Mouse (Mus musculus): Measurements from ENCODE around the gene S100a10.
"Not testable (repeated sequence)": the region's sequence is repeated elsewhere in the genome, so short reads cannot be mapped to it uniquely, and the experiment has no call there.

Gene S100a10

GRCm38 (mm10) chr3:93554981-93555877 lies at the start of gene S100a10:
Gene S100a10, plus strand, starts transcription at chr3:93555080.
- DNase-seq (ENCODE audit: low read depth, low spot score), result peak; percentile 66

DNA sequence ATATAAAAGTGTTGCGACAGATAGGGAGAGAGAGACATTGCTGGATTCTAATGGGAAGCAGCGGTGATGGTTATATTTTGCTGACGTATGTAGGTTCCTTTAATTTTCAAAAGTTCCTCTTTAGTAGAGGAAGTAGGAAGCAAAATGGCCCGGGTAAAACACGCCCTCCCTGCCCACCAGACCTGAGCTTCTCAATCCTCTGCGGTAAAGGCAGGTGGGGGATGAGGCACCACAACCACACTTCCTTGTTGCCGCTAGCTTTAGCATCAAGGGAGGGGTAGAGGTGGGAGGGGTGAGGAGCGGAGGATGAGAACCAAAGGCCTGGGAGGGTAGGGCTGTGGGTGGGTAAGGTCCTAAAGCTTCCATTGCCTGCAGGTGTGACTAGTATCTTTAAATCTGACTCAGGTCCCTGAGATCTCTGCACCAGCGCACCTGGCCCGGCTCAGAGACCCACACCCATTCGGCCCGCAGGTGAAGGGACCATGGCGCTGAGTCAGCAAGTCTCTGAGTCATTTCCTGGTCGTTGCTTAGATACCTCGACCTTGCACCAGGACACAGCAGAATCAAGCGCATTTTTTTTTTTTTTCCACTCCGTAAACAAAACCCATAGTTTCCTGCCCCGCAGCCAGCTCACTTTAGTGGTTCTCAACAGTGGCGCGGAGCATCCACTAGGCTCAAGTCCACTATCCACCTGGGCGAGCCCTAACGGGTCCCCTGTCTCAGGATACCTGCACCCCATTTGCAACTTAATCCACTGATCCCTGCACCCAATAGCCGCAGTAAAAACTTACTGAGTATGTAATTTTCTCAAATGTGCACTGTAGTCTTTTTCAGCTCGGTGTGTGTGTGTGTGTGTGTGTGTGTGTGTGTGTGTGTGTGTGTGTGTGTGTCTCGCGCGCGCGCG lies 48.7 kb upstream of the S100a10 start:
- peak; percentile 31 for DNase-seq (ENCODE audit: low read depth, low spot score)

GRCm38 (mm10) chr3:93506881-93507325 lies 48.0 kb upstream of the S100a10 start:
- no peak for DNase-seq (ENCODE audit: low read depth, low spot score)

DNA sequence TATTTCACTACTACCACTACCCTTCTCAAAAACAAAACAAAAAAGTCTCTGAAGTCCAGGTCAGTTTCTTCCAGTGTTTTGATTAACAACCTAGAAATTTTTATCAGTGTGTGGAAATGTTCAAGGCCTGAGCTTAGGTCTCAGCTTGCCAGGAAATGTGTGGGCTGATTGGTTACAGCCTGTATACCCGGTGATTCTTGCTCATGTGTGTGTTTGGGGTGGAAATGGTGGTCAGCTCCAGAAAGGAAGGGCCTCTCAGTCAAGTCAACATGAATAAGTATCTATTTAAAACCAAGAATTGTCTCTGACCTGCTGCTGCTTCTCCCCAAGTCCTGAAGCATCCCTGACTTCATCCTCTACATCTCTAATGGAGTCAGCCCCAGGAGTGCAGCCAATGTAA lies 45.6 kb upstream of the S100a10 start:
- no peak for DNase-seq (ENCODE audit: low read depth, low spot score)

DNA sequence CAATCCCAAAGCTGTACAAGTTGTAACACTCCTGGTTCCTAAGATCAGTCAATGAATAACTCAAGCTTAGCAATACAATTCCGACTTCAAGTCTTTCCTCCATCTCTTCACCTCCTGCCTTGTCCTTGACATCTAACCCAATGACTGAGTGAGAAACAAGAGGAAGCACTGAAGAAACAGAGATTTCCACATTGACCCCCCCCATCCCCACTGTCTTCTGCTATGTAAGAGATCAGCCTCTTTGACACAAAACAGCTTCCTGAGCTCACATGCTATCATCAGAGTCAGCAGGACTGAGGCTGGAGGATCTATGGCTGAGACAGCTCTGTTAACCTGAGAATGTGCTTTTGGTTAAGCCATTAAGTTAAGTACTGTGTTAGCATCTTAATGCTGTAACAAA lies 43.8 kb upstream of the S100a10 start:
- no peak for DNase-seq (ENCODE audit: low read depth, low spot score)

- DNase-seq (ENCODE audit: low read depth, low spot score), result no peak
Observed at GRCm38 (mm10) chr3:93511801-93512200, 43.1 kb upstream of the S100a10 start.

DNA sequence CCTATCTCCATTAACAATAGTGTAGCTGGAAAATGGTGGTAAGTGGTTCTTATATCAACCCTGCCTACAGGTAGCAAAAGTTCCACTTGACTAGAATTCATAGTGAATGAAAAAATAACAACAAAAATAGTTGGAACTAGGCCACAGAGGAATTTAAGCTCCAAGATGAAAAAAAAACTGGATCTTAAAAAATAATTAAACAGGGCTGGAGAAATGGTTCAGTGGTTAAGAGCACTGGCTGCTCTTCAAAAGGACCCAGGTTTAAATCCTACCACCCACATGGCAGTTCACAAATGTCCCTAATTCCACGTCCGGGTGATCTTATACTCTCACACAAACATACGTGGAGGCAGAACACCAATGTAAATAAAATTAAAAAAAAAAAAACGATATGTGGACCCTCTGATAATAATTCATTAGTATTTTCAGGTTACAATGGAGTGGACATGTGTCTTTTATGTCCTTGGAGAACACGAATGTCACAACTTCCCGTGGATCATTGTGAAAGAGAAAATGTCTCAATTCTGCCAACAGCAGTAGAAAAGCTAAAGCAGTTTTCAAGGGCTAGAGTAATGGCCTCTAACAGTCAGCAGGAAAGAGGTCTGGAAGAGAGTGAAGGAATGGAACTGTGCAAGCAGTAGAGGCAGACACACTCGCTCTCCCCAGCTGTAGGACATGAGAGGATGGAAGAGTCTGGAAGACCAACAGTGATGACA lies 42.3 kb upstream of the S100a10 start:
- no peak for DNase-seq (ENCODE audit: low read depth, low spot score)

- DNase-seq (ENCODE audit: low read depth, low spot score), result no peak
Observed at GRCm38 (mm10) chr3:93514628-93515027, 40.3 kb upstream of the S100a10 start.

DNA sequence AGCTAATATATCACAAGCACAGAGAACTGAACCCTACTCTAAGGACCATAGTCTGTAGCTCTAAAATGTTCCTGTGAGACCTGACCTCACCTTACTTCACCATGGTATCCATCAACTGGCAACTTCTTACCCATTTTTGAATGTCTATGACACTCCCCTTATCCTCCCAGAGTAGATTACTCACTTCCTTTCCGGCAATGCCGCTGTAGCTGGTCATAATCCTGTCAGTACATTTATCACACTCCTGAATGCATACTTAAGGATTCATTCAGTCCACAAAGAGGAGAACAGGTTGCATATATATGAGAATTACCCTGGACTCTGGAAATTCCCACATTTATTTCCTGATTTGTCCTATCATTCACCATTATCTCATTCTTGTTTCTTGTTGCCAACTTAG lies 37.5 kb upstream of the S100a10 start:
- no peak for DNase-seq (ENCODE audit: low read depth, low spot score)

DNA sequence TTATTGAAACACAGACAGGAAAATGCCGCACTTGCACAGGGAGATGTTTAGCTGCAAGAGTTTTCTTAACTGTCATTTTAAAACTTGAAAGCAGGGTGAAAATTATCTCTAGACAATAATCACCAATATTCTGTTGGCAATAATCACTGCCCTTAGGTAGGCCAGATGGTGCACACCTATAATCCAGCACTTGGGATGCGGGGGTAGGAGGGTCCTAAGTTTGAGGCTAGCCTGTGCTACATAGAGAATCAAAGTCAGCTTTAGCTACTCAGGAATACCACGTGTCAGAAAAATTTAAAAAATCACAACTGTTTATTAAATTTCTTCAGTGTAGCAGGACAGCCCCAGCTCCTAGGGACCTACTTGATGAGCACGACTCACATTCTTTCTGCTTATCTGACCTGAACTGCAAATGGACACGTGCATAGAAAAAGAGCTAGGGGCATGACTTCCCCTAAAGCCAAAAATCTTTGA lies 35.0 kb upstream of the S100a10 start:
- no peak for DNase-seq (ENCODE audit: low read depth, low spot score)

DNA sequence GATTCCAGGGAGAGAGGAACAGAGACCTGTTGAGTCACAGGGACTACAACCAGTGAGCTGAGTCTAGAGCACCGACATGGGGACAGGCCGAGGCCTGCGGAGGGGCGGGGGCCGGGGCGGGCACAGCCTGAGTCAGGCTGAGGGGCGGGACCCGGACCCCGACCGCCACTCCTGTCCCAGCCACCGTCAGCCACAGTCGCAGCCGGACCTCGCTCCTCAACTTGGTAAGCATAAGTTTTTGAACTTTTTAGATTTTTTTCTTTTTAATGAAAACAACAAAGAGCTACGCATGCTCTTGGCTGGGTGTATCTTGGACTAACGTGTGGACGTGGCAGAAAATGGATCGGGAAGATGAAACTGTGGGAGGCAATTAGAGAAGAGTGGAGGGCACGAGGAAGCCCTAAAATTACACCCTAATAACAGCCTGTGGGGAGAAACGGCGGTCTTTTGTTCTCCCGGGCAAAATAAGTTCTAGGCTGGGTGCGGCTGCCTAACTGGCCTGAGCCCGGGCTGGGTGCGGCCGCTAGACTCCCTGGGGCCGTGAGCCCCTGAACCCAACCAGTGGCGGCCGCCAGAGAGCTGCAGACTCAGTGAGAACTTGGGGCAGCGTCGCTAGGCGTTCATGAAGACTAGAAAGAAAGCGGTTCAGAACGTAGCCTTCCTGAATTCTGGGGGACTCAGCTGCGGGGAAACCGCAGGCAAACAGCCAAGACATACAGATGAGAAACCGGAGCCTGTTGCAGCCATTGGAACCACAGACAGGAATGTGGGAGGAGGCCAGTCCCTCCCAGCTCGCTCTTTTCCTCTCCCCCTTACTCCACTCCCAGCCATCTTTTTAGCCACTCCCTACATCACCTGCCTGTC lies 34.3 kb upstream of the S100a10 start, which contains the start of gene S100a11:
Gene S100a11, plus strand, starts transcription at position 159 of the 864 bp plus-strand sequence.
- DNase-seq (ENCODE audit: low read depth, low spot score), result peak; percentile 45

GRCm38 (mm10) chr3:93521462-93522057 lies 33.3 kb upstream of the S100a10 start:
- no peak for DNase-seq (ENCODE audit: low read depth, low spot score)

- peak; percentile 50 for DNase-seq (ENCODE audit: low read depth, low spot score)
Observed at GRCm38 (mm10) chr3:93522611-93523010, 32.3 kb upstream of the S100a10 start.

- DNase-seq (ENCODE audit: low read depth, low spot score), result no peak
Observed at GRCm38 (mm10) chr3:93527300-93527699, 27.6 kb upstream of the S100a10 start.

DNA sequence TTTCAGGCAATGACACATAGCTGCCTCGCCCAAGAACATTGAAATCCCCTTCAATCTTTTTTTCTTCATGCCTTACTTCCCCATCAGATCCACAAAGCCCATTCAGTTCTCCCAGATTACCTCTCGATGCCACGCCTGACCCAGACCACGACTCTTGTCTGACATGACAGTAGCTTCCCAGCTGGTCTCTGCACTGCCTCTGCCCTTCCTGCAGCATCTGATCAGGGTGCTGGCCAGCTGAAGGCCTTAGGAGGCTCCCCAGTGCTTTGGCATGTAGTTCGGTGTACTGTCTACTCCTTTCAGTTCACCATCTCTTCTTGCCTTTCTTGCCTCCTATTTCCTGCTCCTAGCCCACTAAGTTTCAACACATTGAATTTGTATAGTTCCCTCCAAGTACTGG lies 26.1 kb upstream of the S100a10 start:
- DNase-seq (ENCODE audit: low read depth, low spot score), result no peak

- peak; percentile 84 for DNase-seq (ENCODE audit: low read depth, low spot score)
Observed at GRCm38 (mm10) chr3:93537068-93537576, 17.8 kb upstream of the S100a10 start.

GRCm38 (mm10) chr3:93538486-93538885 lies 16.4 kb upstream of the S100a10 start:
- DNase-seq (ENCODE audit: low read depth, low spot score), result peak; percentile 30

DNA sequence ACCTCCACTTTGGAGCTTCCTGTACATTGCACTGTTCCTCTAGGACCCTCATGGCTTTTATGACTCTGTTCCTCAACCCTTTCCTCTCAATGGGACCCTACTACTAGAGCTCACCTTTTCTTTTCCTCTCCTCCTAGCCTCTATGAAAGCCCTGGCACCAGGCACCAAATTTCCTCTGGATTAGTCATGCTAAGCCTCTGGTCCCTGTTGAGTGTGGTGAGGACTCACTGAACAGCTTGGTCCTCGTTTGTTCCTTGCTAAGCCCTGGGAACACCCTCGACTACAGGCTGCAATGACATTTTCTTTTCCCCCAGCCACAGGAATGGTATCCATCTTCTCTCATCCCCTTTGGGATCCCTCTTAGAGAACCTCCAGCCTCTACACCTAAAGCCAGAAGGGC lies 13.4 kb upstream of the S100a10 start:
- DNase-seq (ENCODE audit: low read depth, low spot score), result no peak

DNA sequence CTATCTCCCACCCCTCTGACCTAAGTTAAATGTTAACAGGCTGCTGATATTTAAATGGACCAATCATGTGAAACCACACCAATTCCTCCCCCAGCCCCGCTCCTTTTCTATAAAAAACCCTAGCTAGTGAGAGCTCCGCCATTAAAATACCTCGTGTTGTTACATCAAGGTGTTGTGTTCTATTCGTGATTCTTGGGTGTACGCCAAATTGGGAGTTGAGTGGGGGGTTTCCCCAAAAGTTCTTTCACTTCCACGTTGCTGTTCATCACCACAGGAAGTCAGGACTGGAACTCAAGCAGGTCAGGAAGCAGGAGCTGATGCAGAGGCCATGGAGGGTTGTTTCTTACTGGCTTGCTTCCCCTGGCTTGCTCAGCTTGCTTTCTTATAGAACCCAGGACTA lies 10.7 kb upstream of the S100a10 start:
- not testable (repeated sequence) for DNase-seq (ENCODE audit: low read depth, low spot score)

Measured in skeletal muscle tissue, adult 2 months (tissue).